Mouse (Mus musculus) C2C12 (cell line): ENCODE measurements around the gene Atic.

ENCODE experiments used
- CEBPB ChIP-seq: IDR thresholded peaks from one replicate; pipeline ENCODE4 v1.6.1; 2011; ENCODE audit warnings: low read depth, mild to moderate bottlenecking, control low read depth, moderate library complexity
- CTCF ChIP-seq: IDR thresholded peaks from one replicate; pipeline ENCODE4 v1.5.1; 2011; ENCODE audit not compliant: control insufficient read depth, insufficient read depth, insufficient read length
- MYOD1 ChIP-seq: IDR thresholded peaks from one replicate; pipeline ENCODE4 v1.6.1; 2011; ENCODE audit warnings: low read depth; ENCODE audit not compliant: control insufficient read depth, insufficient read length
- USF1 ChIP-seq: IDR thresholded peaks from one replicate; pipeline ENCODE4 v1.6.1; 2011; ENCODE audit warnings: low read depth, mild to moderate bottlenecking, control low read depth, moderate library complexity

DNA sequence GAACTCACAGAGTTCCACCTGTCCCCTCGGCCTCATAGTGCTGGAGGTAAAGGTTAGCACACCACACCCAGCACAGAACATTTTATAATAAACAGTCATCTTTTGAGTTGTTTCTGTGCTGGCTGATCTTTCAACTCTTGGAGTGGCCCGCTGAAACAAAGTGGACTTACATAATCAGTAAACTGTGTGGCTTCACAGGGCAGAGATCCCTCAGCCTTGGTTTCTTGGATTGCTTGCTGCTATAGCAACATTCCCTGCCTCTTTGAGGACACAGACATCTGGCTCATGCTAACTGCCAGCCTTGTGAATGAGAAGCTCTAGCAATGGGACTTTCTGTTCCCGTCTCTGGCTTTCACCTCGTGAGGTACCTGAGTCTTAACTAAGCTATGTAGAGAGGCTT, 22.6 kb downstream of the Atic start:
- TF ChIP-seq CTCF (no peak), USF1 (no peak), MYOD1 (no peak), CEBPB (no peak)
